Comparison of ENCODE assay signal across 4 mouse cellular contexts in the genomic region with DNA sequence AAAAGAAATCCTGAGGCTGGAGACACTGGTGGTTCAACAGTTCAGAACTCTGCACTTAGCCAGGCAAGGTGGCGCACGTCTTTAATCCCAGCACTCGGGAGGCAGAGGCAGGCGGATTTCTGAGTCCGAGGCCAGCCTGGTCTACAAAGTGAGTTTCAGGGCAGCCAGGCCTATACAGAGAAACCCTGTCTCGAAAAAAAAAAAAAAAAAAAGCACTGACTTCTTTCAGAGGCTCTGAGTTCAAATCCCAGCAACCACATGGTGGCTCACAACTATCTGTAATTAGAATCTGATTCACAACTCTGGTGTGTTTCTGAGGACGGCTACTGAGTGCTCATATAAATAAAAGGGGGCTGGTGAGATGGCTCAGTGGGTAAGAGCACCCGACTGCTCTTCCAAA. TPM values are rescaled to one million over a fixed set of nuclear protein-coding genes. Genes with fewer than 3 reads are reported as not detected.
DNase-seq lines count a peak whose midpoint lies in the region; ATAC-seq and TF ChIP-seq lines count a peak whose summit lies in the region.
"Not testable (repeated sequence)": the region's sequence is repeated elsewhere in the genome, so short reads cannot be mapped to it uniquely, and the experiment has no call there.

No protein-coding gene starts in this region.

- not testable (repeated sequence) for TF ChIP-seq RAD21 in MEL (IDR thresholded peaks at IDR 0.05; ENCODE audit: low read depth, low read length)

- TF ChIP-seq POLR2A in MEL (IDR thresholded peaks at IDR 0.05; ENCODE audit: control insufficient read depth in 1 of 2, insufficient read depth in 1 of 2, low read depth in 1 of 2, low read length in 2 of 2, poor library complexity in 1 of 2), result not testable (repeated sequence)

- H3K9me3 ChIP-seq in ES-E14 (ENCODE audit: control insufficient read depth, insufficient read depth, low read depth, low read length); MEL (replicated peaks; ENCODE audit: insufficient read depth, low read length); forebrain, embryonic 11.5 days (ENCODE audit: control insufficient read depth, low read length); liver, embryonic 13.5 days (replicated peaks): not testable (repeated sequence)

- H3K4me2 ChIP-seq in forebrain, embryonic 11.5 days (ENCODE audit: low read depth, low read length, severe bottlenecking); liver, embryonic 13.5 days: not testable (repeated sequence)

- peaks cover 30% of the 10 kb centered on the region for H3K79me2 ChIP-seq in MEL (ENCODE audit: control insufficient read depth, insufficient read depth, low read length, poor library complexity)

- H3K4me3 ChIP-seq in ES-E14 (ENCODE audit: insufficient read depth in 1 of 2, low read depth in 1 of 2, low read length in 2 of 2, poor library complexity in 1 of 2, severe bottlenecking in 1 of 2); MEL (ENCODE audit: control insufficient read depth in 1 of 2, insufficient read depth in 1 of 2, low read depth in 2 of 2, low read length in 2 of 2); forebrain, embryonic 11.5 days (ENCODE audit: low read depth, low read length); liver, embryonic 13.5 days (replicated peaks): not testable (repeated sequence)

- not testable (repeated sequence) for ATAC-seq in forebrain, embryonic 11.5 days (replicated peaks; ENCODE audit: low FRiP score); liver, embryonic 13.5 days (ENCODE audit: low read depth)

- peaks cover 25% of the 10 kb centered on the region for H3K36me3 ChIP-seq in ES-E14 (ENCODE audit: control insufficient read depth, insufficient read depth, low read length, poor library complexity, severe bottlenecking)
- H3K36me3 ChIP-seq in MEL (ENCODE audit: control insufficient read depth in 1 of 2, insufficient read depth in 2 of 2, low read length in 2 of 2), result peaks cover 19 to 32% of the 10 kb centered on the region in 2 experiments
- peaks cover 15% of the 10 kb centered on the region; the same call in 1 of the 2 replicates for H3K36me3 ChIP-seq in forebrain, embryonic 11.5 days (ENCODE audit: control insufficient read depth, insufficient read depth, low read length)
- peaks cover 31% of the 10 kb centered on the region for H3K36me3 ChIP-seq in liver, embryonic 13.5 days

- not testable (repeated sequence) for TF ChIP-seq CTCF in MEL (IDR thresholded peaks at IDR 0.05 in 2 of 3, conservative IDR thresholded peaks at IDR 0.05 in 1 of 3; ENCODE audit: control insufficient read depth in 1 of 3, insufficient read depth in 1 of 3, low read depth in 2 of 3, low read length in 3 of 3, poor library complexity in 1 of 3, severe bottlenecking in 1 of 3)

- TF ChIP-seq EP300 in MEL (IDR thresholded peaks at IDR 0.05; ENCODE audit: low read depth in 1 of 2, low read length in 2 of 2), result not testable (repeated sequence)

- H3K4me1 ChIP-seq in ES-E14 (ENCODE audit: control insufficient read depth in 2 of 2, insufficient read depth in 2 of 2, low read length in 2 of 2, poor library complexity in 1 of 2) (peaks cover 6 to 11% of the 10 kb centered on the region in 2 experiments; a peak in 3 of 4 replicates), MEL (ENCODE audit: control insufficient read depth in 1 of 2, insufficient read depth in 2 of 2, low read length in 2 of 2) (peaks cover 13 to 34% of the 10 kb centered on the region in 2 experiments)
- not testable (repeated sequence) for H3K4me1 ChIP-seq in forebrain, embryonic 11.5 days (replicated peaks; ENCODE audit: control insufficient read depth, insufficient read depth, low read length)
- H3K4me1 ChIP-seq in liver, embryonic 13.5 days (replicated peaks), result peaks cover 66% of the 10 kb centered on the region

- not testable (repeated sequence) for DNase-seq in ES-E14 (ENCODE audit: low read depth, low spot score); liver, embryonic 13.5 days
- peak; percentile 50 for DNase-seq in MEL (ENCODE audit: low read depth, low spot score)
- DNase-seq in forebrain, embryonic 11.5 days (ENCODE audit: low spot score), result peak; percentile 21

- not testable (repeated sequence) for H3K9ac ChIP-seq in ES-E14 (ENCODE audit: insufficient read depth, low read depth, low read length, poor library complexity, severe bottlenecking); MEL (ENCODE audit: control insufficient read depth, low read depth, low read length, poor library complexity, severe bottlenecking); forebrain, embryonic 11.5 days (ENCODE audit: low read length); liver, embryonic 13.5 days

- WGBS in forebrain, embryonic 11.5 days, result 91% methylated on average over 8 of the region's 8 CpGs
- WGBS in liver, embryonic 13.5 days (ENCODE audit: insufficient replicate concordance), result 79% methylated on average over 8 of the region's 8 CpGs

- not testable (repeated sequence) for H3K27ac ChIP-seq in ES-E14 (ENCODE audit: insufficient read depth, low read depth, low read length, poor library complexity, severe bottlenecking); MEL (ENCODE audit: control insufficient read depth, low read depth, low read length); forebrain, embryonic 11.5 days (ENCODE audit: low read depth, low read length)
- H3K27ac ChIP-seq in liver, embryonic 13.5 days, result peak overlapping the region; percentile 40; the same call in 1 of the 2 replicates

- not testable (repeated sequence) for H3K27me3 ChIP-seq in MEL (ENCODE audit: control insufficient read depth in 1 of 2, insufficient read depth in 2 of 2, low read length in 2 of 2); forebrain, embryonic 11.5 days (ENCODE audit: control insufficient read depth, insufficient read depth, low read length); liver, embryonic 13.5 days

- in situ Hi-C loops in ES-E14 (cut with MboI; ENCODE audit: low sequenced_read_pairs in 2 of 2, unreplicated experiment in 2 of 2), result not testable (repeated sequence)

TF ChIP-seq in ES-E14, 5 proteins besides CTCF, POLR2A, EP300 and RAD21:
- TF ChIP-seq ZNF384 (IDR thresholded peaks at IDR 0.05; ENCODE audit: low read depth, low read length), result 0 out of 2 replicates have a peak, but pooled peaks have one; percentile 62
TF ChIP-seq in ES-E14: peak in this region for 1; not testable (repeated sequence) for 4.

TF ChIP-seq in MEL, 35 proteins besides CTCF, POLR2A, EP300 and RAD21:
- TF ChIP-seq TBP (IDR thresholded peaks at IDR 0.05; ENCODE audit: low read depth, low read length), result peak; percentile 35; the same call in 1 of the 2 replicates
- TF ChIP-seq ZNF384 (IDR thresholded peaks at IDR 0.05; ENCODE audit: low read depth, low read length), result peak; percentile 72; the same call in 1 of the 2 replicates

RNA-seq across cellular contexts. Expression of a gene that starts 1.3 kb away (rescaled TPM):
- 5.0 and 9.1 TPM in 2 replicates for total RNA-seq in ES-E14 (2012; rRNA removed)
- 37.5 and 64.4 TPM in 2 replicates for total RNA-seq in MEL (2012; rRNA removed)
- polyA plus RNA-seq in MEL (2012; ENCODE audit: insufficient read depth in 1 of 2, insufficient read length in 2 of 2, low read depth in 1 of 2, low replicate concordance in 2 of 2, missing spikeins in 1 of 2), result 100 to 1,000 TPM in 1 of 2 experiments, 10 to 100 TPM in 1; 35.5 to 146 TPM
- polyA plus RNA-seq in forebrain, embryonic 11.5 days (2014; fragmentation: Nextera tagmentation; extraction: Ambion mirVana), result 3.8 and 3.9 TPM in 2 replicates
- polyA plus RNA-seq in liver, embryonic 13.5 days (2015; fragmentation: Nextera tagmentation; extraction: Ambion mirVana), result 31.4 and 33.0 TPM in 2 replicates

RNA-seq across cellular contexts. Expression of a gene that starts 4.8 kb away (rescaled TPM):
- total RNA-seq in ES-E14 (2012; rRNA removed), result 1,298 and 1,307 TPM in 2 replicates
- total RNA-seq in MEL (2012; rRNA removed), result 2,405 and 2,621 TPM in 2 replicates
- polyA plus RNA-seq in MEL (2012; ENCODE audit: insufficient read depth in 1 of 2, insufficient read length in 2 of 2, low read depth in 1 of 2, low replicate concordance in 2 of 2, missing spikeins in 1 of 2), result 100 to 1,000 TPM in 1 of 2 experiments, not detected in 1; 595 TPM
- polyA plus RNA-seq in forebrain, embryonic 11.5 days (2014; fragmentation: Nextera tagmentation; extraction: Ambion mirVana), result 370 and 424 TPM in 2 replicates
- 344 and 360 TPM in 2 replicates for polyA plus RNA-seq in liver, embryonic 13.5 days (2015; fragmentation: Nextera tagmentation; extraction: Ambion mirVana)

RNA-seq across cellular contexts. Expression of a gene that starts 17.9 kb away (rescaled TPM):
- total RNA-seq in ES-E14 (2012; rRNA removed) (8.9 and 10.4 TPM in 2 replicates), MEL (2012; rRNA removed) (4.2 and 6.4 TPM in 2 replicates)
- polyA plus RNA-seq in MEL (2012; ENCODE audit: insufficient read depth in 1 of 2, insufficient read length in 2 of 2, low read depth in 1 of 2, low replicate concordance in 2 of 2, missing spikeins in 1 of 2), result 10 to 100 TPM in 1 of 2 experiments, not detected in 1; 18.6 TPM
- 43.5 and 49.0 TPM in 2 replicates for polyA plus RNA-seq in forebrain, embryonic 11.5 days (2014; fragmentation: Nextera tagmentation; extraction: Ambion mirVana)
- polyA plus RNA-seq in liver, embryonic 13.5 days (2015; fragmentation: Nextera tagmentation; extraction: Ambion mirVana), result 3.1 and 3.4 TPM in 2 replicates

RNA-seq across cellular contexts. Expression of a gene that starts 19.2 kb away (rescaled TPM):
- total RNA-seq in ES-E14 (2012; rRNA removed) (41.9 and 57.5 TPM in 2 replicates), MEL (2012; rRNA removed) (43.9 and 49.5 TPM in 2 replicates)
- polyA plus RNA-seq in MEL (2012; ENCODE audit: insufficient read depth in 1 of 2, insufficient read length in 2 of 2, low read depth in 1 of 2, low replicate concordance in 2 of 2, missing spikeins in 1 of 2), result 100 to 1,000 TPM in 1 of 2 experiments, not detected in 1; 125 TPM
- 47.0 and 51.4 TPM in 2 replicates for polyA plus RNA-seq in forebrain, embryonic 11.5 days (2014; fragmentation: Nextera tagmentation; extraction: Ambion mirVana)
- polyA plus RNA-seq in liver, embryonic 13.5 days (2015; fragmentation: Nextera tagmentation; extraction: Ambion mirVana), result 8.8 and 8.9 TPM in 2 replicates

RNA-seq across cellular contexts. Expression of a gene that starts 21.7 kb away (rescaled TPM):
- total RNA-seq in ES-E14 (2012; rRNA removed) (3.2 and 3.4 TPM in 2 replicates), MEL (2012; rRNA removed) (1.4 and 1.6 TPM in 2 replicates)
- polyA plus RNA-seq in MEL (2012; ENCODE audit: insufficient read depth in 1 of 2, insufficient read length in 2 of 2, low read depth in 1 of 2, low replicate concordance in 2 of 2, missing spikeins in 1 of 2), result 1 to 10 TPM in 1 of 2 experiments, not detected in 1; 2.3 TPM
- 1.6 and 2.7 TPM in 2 replicates for polyA plus RNA-seq in forebrain, embryonic 11.5 days (2014; fragmentation: Nextera tagmentation; extraction: Ambion mirVana)
- polyA plus RNA-seq in liver, embryonic 13.5 days (2015; fragmentation: Nextera tagmentation; extraction: Ambion mirVana), result 0.66 and 1.2 TPM in 2 replicates
